Mouse (Mus musculus) cerebellum, adult (tissue): ENCODE results near the gene Ube2r2.

ENCODE experiments used
- ATAC-seq: cut with Nextera tagmentation; 2 replicates; pipeline ENCODE4 v1.9.2; 2017; ENCODE audit warnings: mild to moderate bottlenecking, moderate library complexity, mixed read lengths; ENCODE audit not compliant: insufficient number of reproducible peaks, low FRiP score, low TSS enrichment

Gene Ube2r2

DNA sequence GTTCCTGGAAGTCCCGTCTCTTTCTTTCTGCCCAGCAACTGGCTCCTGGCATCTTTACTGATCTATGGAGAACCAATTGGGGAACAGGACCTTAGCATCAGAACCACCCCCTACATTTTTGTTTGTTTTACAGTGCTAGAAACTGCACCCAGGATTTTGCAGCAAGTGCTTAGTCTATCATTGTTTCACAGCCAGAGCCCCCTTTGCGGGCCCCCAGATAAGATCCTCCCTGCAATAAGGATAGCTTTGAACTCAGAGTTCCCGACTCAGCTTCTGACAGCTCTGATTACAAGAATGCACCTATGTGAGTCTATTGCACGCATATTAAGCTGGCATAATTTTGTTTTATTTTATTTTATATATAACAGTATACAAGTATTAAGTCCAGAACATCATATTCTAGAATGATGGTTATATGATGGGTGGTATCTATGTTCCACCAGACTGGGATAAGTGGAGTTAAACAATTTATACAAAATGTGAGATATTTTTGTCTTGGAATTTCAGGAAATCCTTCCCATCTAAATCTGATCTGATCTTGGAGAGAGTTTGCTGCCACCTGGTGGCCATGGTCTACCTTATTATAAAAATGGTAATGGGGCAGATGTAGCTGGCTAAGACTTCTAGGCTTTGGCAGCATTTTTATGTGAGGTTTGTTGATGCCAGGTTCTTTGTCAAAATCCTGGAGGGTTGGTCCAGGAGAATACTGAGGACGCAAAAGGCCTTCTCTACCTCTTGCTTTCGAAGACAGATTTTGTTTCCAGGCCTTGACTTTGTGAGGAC is 30.3 kb downstream of the Ube2r2 start:
- ATAC-seq: peak; percentile 37; the same call in 1 of the 2 replicates

DNA sequence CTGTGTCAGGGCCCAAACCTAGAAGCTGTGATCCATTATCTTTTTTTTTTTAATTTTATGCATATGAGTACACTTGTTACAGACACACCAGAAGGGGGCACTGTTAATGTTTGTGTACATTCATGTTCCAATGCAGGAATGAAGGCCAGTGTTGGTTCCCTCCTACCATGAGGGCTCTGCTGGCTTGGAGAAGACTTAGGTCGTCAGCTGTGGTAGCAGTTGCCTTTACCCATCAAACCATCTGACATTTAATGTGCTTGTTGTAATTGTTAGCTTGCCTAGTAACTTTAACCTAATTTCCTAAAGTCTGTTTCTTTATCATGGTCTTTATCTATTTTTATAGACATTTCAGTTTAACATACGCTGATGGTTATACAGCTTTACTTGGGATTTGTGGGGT is 35.4 kb downstream of the Ube2r2 start:
- no peak for ATAC-seq

DNA sequence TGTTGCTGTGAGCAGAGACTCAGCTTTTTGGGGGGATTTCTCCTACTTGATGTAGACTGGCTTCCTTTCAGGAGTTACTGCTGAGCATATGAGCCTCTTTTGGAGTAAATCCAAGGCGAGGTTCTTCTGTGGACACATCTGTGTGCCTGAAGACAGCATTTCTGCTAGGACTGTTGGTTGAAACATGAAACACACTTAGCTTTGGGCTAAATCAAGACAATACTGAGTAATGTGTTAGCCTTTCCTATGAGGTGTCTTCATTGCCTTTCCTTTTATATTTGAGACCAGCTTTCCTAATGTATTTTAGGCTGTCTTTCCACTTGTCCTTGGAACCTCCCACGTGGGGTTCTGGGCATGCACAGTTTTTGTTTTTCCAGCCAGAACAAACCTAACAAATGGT is 39.1 kb downstream of the Ube2r2 start:
- no peak for ATAC-seq

DNA sequence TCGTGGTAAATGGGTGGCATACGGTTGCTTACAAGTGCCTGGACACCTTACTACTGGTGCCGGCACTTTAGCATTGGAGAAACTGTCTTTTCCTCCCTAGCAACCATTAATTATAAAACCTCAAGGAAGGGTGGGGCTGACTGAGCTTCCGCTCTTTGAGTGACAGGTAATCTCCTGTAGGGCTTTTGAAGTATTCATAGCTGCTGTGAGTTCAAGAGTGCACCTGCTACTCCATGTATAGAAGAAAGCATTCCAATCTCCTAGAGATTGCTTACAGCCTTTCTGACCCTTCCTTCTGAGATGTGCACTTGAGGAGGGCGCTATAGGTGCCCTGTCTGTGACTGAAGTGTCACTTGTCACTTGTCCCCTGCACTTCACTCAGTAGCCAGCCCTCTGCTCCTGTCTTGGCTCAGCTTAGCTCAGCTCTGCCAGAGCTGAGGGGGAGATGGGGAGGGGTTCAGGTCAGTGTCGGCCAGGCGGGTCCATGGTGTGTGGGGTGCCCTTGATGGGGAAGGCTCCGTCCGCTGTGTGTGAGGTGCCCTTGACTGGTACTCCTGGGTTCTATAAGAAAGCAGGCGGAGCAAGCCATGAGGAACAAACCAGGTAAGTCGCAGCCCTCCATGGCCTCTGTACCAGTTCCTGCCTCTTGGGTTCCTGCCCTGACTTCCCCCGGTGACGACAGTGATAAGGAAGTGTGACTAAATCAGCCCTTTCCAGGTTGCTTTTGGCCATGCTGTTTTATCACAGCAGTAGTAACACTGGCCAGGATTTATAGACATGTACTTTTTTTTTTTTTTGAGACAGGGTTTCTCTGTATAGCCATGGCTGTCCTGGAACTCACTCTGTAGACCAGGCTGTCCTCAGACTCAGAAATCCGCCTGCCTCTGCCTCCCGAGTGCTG is 44.5 kb downstream of the Ube2r2 start:
- ATAC-seq: no peak

DNA sequence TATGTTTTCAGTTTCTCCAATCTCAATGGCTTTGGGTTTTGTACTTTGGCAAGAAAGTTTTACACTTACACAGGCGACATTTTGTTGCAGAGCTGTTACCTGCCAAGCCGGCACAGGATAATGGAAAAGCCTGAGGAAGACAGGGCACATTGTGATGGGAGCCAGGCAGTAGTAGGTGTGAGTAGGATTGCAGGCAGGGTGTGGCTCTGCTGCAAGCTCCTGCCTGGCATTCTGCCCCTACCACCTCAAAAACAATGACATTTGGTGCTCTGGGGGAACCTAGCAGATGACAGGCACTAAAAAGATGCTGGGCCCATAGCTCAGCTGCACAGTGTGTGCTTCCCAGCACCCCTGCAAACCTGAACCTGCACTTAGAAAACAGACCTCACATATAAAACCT is 54.3 kb downstream of the Ube2r2 start:
- ATAC-seq: no peak

DNA sequence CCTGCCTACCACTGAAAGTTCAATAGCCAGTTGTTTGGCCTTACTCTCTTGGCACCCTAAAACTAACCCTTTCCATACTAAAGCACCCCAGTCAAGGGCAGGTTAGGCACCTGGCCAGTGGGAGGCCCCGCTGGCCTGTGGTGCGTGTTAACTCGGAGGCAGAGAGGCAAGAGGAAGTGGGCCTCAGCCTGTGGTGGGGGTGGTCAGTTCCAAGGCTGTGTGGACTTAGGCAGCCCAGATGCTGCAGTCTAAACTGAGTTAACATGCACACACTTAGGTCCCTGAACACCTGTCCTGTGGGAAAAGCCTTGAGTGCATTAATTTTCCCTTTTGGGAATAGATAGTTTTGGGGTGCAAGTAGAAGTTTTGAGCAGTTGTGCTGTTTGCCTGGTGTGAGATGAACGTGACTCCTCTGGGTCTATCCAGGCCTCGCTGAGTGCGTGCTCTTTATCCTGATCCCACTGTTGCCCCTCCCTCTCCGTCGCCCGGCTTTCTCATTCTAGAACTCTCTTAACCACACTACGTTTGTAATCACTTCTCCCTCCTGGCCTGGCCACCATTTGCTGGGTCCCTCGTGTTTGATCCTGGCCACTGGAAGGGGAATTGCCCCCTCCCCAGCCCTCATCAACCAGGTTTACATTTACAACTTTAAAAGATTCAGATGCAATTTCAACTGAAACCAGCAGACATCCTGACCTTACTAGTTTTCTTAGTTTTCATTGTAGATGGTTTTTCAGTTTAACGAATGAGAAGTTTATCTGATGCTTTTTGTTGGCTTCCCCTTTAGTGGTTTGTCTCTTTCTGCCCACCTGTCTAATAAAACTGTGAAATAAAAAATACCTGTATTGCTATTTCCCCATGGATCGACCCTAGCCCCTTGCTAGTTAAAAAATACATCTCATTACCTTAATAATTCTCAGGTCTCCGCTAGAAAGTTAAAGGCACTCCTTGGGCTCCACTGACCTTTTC is 57.3 kb downstream of the Ube2r2 start:
- ATAC-seq: no peak

DNA sequence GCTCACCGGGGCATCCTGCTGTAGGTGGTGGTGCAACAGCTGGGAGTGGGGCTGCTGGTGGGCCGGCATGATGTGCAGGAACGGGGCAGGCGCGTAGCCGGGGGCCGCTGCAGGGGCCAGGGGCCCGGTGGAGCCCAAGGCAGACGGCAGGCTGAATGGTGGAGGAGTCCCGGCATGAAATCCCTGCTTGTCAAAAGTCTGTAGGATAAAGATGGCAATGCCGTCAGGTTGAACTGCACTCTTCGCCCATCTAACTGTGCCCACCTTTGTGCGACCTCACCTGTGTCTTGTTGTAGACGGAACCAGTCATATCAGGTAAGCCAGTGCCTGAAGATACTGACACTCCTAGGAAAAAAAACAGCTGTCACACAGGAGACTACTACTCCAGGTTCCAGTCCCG is 59.8 kb downstream of the Ube2r2 start:
- no peak for ATAC-seq

DNA sequence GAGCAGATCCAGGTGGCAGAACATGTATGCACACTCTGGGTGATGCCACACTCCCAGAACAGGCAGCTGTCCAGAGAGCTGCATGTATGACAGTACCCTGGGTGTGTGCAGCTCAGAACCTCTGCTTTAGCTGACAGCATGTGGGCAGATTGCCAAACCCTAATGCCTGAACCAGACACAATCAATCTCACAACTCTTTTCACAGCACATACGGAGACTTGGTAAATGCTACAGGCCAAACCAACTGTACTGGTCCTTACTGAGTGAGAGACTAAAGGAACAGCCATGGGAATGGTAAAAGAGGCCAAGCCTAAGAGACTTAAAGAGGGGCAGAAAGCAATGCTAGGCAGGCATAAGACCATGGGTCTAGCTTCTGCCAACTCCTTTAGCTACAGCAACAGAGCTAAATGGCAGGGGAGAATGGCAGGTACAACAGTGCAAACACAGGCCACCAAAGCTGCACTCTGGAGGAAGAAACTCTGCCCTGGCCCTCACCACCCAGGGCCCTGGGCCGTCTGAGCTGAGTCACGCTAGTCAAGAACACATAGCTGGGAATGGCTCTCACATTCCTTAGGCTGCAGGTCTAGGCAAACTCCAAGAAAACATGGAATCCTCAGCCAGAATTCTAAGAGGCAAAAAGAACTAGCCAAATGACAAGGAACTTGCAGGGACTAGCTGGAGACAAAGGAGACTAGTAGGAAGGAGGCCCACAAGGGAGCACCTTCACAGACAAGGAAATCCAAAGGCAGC is 61.5 kb downstream of the Ube2r2 start:
- no peak for ATAC-seq

DNA sequence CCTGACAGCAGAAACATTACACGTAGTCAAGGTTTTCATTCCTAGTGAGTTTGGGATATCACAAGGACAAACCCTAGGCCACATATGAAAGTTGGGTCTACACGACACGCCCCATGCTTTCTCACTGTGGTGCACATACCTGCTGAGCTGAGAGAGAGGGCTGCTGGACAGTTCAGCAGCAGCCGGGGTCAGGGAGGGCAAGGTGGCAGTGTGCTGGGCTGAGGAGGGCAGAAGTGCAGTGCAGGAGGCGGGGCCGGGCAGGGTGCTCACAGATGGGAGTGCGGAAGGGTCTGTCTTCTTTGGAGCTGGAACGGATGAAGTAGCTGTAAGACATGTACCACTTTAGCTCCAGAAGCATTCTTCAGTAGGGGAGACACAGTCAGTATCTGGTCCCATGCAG is 66.6 kb downstream of the Ube2r2 start:
- no peak for ATAC-seq

DNA sequence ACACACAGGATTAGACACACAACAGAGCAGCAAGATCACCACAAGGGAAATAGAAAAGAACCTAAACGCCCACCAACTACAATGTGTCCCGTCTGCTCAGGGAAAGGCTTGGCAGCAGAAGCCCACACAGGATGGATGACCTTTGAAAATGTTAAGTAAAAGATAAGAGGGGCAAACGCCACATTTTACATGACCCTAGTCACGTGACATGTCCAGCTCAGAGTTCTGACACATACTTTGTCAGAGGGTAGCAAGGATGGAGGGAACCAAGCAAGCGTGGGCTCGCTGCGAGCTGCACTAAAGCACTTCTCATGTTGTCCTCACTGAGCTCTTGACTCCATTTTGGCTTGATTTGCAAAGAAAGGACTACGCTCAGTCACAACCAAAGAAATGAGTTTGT is 70.2 kb downstream of the Ube2r2 start:
- ATAC-seq: no peak

DNA sequence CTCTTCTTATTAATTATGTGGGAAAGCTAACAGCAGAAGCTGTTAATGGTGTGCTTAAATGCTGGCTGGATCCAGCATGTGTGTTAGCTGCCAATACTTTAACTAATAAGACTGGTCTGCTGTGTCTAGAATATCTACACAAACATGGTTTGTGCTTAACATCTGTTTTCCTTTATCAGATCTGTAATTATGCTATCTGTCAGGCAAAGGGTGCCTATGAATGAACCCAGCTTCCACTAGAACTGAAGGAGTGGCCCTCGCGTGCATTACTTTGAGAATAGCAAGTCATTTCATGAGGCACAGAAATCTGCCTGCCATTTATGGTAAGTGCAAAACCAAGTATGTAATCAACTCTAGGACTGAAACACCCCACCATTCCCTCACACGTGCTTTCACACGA is 72.5 kb downstream of the Ube2r2 start:
- no peak for ATAC-seq

DNA sequence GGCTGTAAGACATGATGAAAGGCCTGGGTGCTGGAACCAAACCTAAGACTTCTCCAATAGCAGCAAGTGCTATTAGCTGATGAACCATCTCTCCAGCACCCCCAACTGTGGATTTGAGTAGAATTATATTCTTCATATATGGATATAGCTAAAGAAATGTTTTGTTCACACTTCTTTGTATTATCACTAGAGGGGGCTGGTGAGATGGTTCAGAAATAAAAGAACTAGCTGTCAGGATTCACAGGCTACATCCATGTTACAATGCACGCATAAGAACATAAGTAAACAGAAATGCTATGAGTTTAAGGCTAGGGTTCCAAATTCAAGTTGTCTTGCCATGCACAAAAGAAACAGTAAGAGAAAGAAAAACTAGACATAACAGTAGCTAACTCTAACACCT is 89.9 kb downstream of the Ube2r2 start:
- no peak for ATAC-seq

DNA sequence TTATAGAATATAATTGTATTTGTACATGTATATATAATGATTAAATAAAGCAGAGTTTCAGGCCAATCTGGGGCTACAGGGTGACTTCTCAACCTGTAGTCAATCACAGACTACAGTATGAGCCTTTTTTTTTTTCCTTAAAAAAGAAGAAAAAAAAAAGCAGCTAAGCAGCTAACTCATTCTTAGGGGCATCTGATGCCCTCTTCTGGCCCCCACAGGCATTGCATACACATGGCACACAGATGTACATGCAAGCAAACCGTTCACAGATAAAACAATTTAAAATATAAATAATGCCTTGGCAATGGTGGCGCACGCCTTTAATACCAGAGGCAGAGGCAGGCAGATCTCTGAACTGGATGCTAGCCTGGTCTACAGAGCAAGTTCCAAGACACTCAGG is 90.8 kb downstream of the Ube2r2 start:
- no peak for ATAC-seq

DNA sequence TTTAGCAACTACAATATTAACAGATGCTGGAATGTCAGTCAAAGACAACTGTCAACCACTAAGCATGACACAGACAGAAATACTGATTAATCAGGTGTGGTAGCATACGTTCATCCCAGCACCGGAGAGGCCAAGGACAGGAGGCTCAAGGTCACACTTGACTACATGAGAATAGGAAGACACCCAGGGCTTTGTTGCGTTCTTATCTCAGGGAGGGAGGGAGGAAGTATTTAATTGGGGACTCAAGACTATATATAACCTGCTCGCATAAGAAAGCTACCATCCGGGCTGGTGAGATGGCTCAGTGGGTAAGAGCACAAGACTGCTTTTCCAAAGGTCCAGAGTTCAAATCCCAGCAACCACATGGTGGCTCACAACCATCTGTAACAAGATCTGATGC is 100.1 kb downstream of the Ube2r2 start:
- ATAC-seq: no peak

DNA sequence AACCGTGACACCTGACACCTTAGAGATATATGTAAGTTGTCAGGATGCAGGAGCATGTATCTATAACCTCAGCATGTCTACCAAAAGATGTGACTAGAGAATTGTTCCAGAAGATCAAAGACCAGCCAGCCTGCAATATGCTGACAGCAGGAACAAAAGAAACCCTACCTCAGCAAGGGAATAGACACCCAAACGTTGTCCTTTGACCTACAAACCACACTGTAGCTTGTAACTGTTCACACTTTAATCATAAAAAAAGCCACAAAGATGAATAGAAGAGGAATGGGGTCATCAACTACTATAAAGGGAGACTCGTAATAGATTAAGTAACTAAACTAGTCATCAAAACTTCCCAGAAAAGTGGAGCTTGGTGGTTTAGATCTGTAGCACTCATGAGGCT is 105.4 kb downstream of the Ube2r2 start:
- ATAC-seq: no peak
